Mouse (Mus musculus) thymus, postnatal 4 days (tissue): Measurements from ENCODE around the gene Stard13.

Experiments used
- DNase-seq: peaks from one replicate; pipeline ENCODE4 v3.0.0; 2021

Stard13 gene

GRCm38 (mm10) chr5:151137901-151138300 is 95.7 kb downstream of the Stard13 start:
- DNase-seq = no peak

- DNase-seq = no peak
Measured at GRCm38 (mm10) chr5:151137311-151137710, 96.3 kb downstream of the Stard13 start.

- no peak for DNase-seq
Measured at GRCm38 (mm10) chr5:151135965-151136364, 97.7 kb downstream of the Stard13 start.

- no peak for DNase-seq
Measured at GRCm38 (mm10) chr5:151135078-151135826, 98.4 kb downstream of the Stard13 start.

- no peak for DNase-seq
Measured at GRCm38 (mm10) chr5:151134202-151134601, 99.4 kb downstream of the Stard13 start.

- no peak for DNase-seq
Measured at GRCm38 (mm10) chr5:151133744-151134143, 99.9 kb downstream of the Stard13 start.

GRCm38 (mm10) chr5:151129762-151130161 is 103.9 kb downstream of the Stard13 start:
- DNase-seq = no peak

- DNase-seq = no peak
Measured at GRCm38 (mm10) chr5:151127298-151127717, 106.3 kb downstream of the Stard13 start.

- no peak for DNase-seq
Measured at GRCm38 (mm10) chr5:151126608-151127005, 107.0 kb downstream of the Stard13 start.

- DNase-seq = no peak
Measured at GRCm38 (mm10) chr5:151125985-151126607, 107.5 kb downstream of the Stard13 start.

- DNase-seq = no peak
Measured at GRCm38 (mm10) chr5:151117846-151118245, 115.8 kb downstream of the Stard13 start.

GRCm38 (mm10) chr5:151116192-151116887 is 117.3 kb downstream of the Stard13 start:
- DNase-seq = no peak

GRCm38 (mm10) chr5:151112743-151113142 is 120.9 kb downstream of the Stard13 start:
- DNase-seq = no peak

- DNase-seq = no peak
Measured at GRCm38 (mm10) chr5:151111080-151111871, 122.4 kb downstream of the Stard13 start.

- DNase-seq = no peak
Measured at GRCm38 (mm10) chr5:151110461-151110908, 123.2 kb downstream of the Stard13 start.

- no peak for DNase-seq
Measured at GRCm38 (mm10) chr5:151109822-151110221, 123.8 kb downstream of the Stard13 start.

GRCm38 (mm10) chr5:151108955-151109354 is 124.7 kb downstream of the Stard13 start:
- no peak for DNase-seq

GRCm38 (mm10) chr5:151108291-151108897 is 125.2 kb downstream of the Stard13 start:
- DNase-seq = no peak

- no peak for DNase-seq
Measured at GRCm38 (mm10) chr5:151106841-151107240, 126.8 kb downstream of the Stard13 start.

- DNase-seq = no peak
Measured at GRCm38 (mm10) chr5:151105054-151105971, 128.3 kb downstream of the Stard13 start.

GRCm38 (mm10) chr5:151104354-151105053 is 129.1 kb downstream of the Stard13 start:
- DNase-seq = no peak
